Mouse (Mus musculus): Measurements from ENCODE around the gene Gm29427.
A peak's percentile ranks its signal among the peaks of the same experiment; 100 is the strongest.
"Not testable (repeated sequence)": the region's sequence is repeated elsewhere in the genome, so short reads cannot be mapped to it uniquely, and the experiment has no call there.

Gene Gm29427

GRCm38 (mm10) chr1:130731741-130732337, 16.2 kb upstream of the Gm29427 start, which contains the start of gene AA986860:
Gene AA986860 (plus strand): TSS chr1:130731976.
- no peak for DNase-seq

GRCm38 (mm10) chr1:130729153-130729552, 13.6 kb upstream of the Gm29427 start, which contains the start of gene Pfkfb2:
Gene Pfkfb2 (minus strand): TSS chr1:130729253.
- DNase-seq: no peak

DNA sequence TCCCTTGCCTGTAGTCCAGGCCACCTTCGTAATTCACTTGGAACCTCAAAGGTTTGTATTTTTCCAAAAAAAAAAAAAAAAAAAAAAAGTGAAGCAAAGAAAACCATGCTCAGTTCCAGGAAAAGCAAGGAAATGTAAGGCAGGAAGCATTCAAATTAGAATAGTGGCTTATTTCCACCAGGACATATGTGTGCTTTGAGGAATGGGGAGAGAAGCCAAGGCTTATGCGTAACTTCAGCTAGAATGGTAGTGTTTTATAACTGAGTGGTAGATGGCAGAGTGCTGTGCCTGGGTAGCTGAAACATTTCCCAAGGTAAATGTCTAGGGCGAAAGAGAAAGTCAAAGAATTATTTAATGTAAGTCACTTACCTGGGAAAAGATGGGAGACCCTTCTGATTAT, 13.1 kb upstream of the Gm29427 start:
- DNase-seq: no peak

DNA sequence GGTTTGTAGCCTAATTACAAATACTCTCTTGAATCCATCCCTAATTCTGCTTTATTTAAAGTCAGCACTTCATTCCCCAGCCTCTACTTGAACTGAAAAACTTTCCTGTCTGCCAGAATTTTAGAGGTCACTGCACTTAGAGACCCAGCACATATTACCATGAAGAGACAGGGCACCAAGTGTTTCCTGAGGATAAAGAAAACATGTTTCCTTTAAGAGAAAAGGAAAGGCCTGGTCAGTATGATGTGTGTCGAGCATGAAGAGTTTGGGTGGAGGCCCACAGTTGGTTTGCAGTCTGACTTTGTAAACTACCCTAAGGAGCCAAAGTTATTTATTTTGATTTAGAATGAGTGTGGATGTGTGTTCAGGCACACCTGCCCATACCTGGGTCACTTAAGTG, 12.5 kb upstream of the Gm29427 start:
- DNase-seq: no peak

DNA sequence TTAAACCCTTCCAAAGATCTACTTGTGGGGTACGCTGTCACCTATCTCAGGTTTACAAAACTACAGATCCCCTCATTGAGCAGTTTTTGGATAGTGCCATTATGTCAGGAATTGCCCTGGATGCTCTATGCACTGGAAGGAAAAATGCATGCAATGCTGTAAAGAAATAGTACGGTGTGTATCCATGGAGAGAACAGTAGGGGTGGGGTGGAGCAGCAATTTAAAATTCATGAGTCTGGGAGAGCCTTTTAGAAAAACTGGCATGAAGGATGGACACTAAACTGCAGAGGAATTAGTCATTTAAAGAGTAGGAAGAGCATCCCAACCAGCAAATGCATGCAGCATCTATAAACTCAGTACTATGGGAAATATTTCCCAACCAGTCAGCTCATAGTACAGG, 10.8 kb upstream of the Gm29427 start:
- DNase-seq: no peak

DNA sequence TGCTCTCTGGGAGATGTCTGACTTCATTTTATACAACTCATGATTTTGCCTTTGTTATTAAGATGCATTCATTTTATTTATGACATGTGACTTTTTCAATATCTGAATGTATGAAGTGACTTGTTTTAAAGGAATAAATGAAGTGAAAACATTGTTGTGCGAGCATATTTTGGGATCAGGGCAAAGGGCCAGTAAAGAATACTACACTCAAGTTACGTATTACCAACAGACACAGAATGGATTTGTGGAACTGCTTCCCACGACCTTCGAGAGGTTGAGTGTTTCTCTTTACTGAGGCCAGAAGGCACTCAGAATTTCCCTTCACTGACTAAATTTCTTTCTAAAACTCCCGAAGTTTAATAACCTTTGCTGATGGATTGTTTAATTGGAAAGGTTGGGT, 8.6 kb upstream of the Gm29427 start:
- no peak for DNase-seq

GRCm38 (mm10) chr1:130717291-130717871, 1.8 kb upstream of the Gm29427 start, which contains the start of gene Yod1:
Gene Yod1 (plus strand): TSS chr1:130717327.
- DNase-seq: peak; percentile 88

DNA sequence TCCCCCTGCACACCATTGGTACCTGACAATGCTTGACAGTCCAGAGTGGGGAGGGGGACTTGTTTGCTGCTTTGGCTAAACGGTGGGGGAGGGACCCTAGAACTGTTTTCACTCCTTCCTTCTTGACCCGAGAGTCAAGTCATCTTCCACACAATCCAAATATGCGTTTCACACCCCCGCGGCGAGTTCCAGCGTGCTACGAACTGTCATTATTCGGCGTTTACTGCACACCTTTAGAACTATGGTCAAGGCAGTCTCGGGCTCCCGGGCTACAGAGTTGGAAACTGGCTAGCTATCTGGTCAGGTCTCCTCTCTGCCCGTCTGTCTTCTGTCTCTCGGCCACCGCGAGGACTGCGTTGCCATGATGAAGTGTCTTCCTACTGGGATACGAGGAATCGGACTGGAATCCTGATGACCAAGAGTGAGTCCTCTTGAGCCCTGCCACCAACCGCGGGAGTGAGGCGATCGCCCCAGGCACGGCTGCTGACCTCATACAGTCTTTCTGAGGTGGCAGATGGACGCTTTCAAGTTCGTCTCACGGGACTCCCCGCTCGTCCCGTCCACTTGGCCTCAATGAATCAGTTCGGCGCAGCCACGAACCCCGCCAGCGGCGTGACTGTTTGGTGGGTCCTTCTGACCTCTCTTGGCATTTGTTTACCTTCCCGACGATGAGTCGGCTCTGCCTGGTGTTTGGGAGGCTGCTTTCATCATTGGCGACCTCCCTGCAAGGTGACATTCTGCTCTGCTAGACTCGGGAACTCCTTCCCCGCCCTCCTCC, 1.1 kb upstream of the Gm29427 start:
- DNase-seq: peak; percentile 36 to 44

- DNase-seq: no peak
Measured at GRCm38 (mm10) chr1:130716218-130716512, 566 bp upstream of the Gm29427 start.

- no peak for DNase-seq
Measured at GRCm38 (mm10) chr1:130714046-130714445, 1.6 kb downstream of the Gm29427 start.

GRCm38 (mm10) chr1:130710283-130711080, 5.1 kb downstream of the Gm29427 start:
- no peak for DNase-seq

GRCm38 (mm10) chr1:130703613-130704012, 12.0 kb downstream of the Gm29427 start:
- no peak for DNase-seq

DNA sequence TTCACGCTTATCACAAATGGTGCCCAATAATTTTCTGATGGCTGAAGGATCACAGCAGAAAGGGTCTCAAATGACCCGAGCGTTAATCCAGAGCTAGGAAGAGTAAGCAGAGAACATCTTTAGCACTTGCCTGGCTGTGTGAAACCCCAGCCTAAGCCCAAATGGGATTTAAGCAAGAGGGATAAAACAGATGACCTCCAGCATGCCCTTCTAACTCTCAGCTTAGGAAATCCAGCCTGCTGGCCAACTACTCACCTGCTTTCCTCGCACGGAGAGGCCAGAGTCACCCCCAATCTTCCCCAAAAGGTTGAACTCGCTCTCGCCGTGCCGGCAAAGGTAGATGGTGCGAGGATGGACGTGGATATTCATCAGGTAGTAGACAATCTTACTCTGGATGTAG, 13.6 kb downstream of the Gm29427 start:
- DNase-seq: no peak

DNA sequence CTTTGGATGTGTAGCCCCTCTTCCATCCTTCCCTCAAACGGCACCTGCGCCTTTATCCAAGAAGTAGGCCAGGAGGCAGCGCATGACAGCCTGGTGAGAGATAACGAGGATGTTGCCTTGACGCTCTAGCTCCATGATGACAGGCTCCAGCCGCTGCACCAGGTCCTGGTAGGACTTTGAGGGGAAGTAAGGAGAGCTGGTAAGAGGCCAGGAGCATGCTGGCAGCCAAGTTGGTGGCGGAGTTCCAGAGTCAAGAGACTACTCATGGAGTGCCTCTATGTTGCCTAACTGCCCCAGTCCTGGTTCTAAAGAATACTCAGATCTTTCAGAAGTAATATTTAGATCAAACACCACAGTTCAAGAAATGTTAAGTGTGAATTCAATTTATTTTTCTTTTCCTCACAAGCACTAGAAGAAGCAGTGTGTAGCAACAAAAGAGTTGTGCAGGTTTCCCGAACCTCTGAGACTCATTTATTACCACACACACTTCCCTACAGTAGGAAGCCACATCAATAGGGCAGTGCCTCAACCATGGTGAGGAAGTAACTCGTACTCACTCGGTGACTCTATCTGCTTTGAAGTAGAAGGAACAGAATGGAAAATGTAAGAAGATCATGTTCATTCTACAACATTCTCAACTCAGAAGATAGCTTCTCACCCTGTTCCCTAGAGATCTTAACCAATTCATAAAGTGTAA, 15.5 kb downstream of the Gm29427 start:
- no peak for DNase-seq

GRCm38 (mm10) chr1:130698601-130699000, 17.0 kb downstream of the Gm29427 start:
- no peak for DNase-seq

GRCm38 (mm10) chr1:130683905-130684304, 31.7 kb downstream of the Gm29427 start:
- DNase-seq: no peak

GRCm38 (mm10) chr1:130681656-130682413, 33.8 kb downstream of the Gm29427 start:
- DNase-seq: no peak

GRCm38 (mm10) chr1:130681075-130681474, 34.5 kb downstream of the Gm29427 start:
- no peak for DNase-seq

- DNase-seq: no peak
Measured at GRCm38 (mm10) chr1:130678551-130678950, 37.0 kb downstream of the Gm29427 start.

DNA sequence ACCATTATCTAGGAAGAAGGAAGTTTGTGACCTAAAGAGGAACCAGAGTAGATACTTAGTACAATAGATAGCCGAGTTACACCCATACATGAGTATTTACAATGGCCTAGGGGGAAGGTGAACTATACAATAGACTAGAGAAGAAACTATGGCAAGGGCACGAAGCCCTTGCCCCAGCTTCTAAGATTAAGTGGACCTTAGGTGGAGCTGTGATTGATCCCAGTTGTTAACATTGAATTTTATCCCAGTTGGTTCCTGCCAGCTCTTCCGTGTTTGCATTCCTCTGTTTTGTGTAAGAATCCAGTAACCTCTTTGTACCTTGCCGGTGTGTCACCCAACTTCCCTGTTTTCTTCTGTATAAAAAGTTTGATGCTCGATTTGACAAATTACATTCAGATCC, 52.0 kb downstream of the Gm29427 start:
- not testable (repeated sequence) for DNase-seq

DNA sequence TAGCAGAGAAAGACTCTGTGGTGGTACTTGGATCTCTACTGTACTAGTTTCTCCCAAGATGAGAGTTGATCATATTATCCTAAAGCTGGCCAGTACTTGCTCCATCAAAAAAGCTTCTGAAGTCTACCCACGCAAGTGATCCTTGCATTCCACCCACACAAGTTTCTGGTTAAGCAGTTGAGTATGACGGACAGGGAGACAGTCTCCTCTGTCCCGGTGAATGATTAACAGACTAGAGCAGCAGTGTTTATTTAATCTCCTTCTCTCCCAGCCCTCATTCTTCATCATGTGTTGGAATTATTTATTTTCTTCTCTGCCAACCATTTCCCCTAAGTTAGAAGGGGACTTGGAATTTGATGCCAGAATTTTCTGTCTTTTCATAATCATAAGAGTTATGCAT, 54.1 kb downstream of the Gm29427 start, which contains the start of gene C4bp:
Gene C4bp, minus strand, starts transcription at position 179 of the 400 bp plus-strand sequence.
- DNase-seq: no peak

- not testable (repeated sequence) for DNase-seq
Measured at GRCm38 (mm10) chr1:130659641-130660040, 56.0 kb downstream of the Gm29427 start.
